Mouse (Mus musculus) frontal cortex, postnatal 25 days (tissue): ENCODE measurements around the gene Rnaseh2c.

Experiments used
- DNase-seq, 2 experiments: peaks; one replicate each; pipeline ENCODE4 v3.0.0; 2022; ENCODE audit warnings: low spot score in 2 of 2

Gene Rnaseh2c

GRCm38 (mm10) chr19:5575336-5575735 lies 26.3 kb upstream of the Rnaseh2c start:
- no peak for DNase-seq

GRCm38 (mm10) chr19:5579971-5580370 lies 21.7 kb upstream of the Rnaseh2c start:
- DNase-seq: no peak

DNA sequence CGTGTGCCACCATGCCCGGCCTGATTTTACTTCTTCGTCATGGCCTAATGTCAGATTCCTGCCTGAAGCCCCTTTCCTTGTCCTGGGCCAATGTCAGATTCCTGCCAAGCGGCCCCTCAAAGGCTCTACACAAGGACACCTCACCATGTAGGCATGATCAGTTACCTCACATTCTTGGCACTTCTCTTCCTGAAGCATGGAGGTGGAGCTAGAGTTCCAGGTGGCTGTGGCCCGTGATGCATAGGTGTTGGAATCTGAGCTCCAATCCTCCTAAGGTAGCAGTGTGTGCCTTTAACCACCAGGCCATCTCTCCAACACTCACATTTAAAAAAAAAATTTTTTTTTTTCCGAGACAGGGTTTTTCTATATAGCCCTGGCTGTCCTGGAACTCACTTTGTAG lies 20.9 kb upstream of the Rnaseh2c start:
- DNase-seq: no peak

GRCm38 (mm10) chr19:5581995-5582394 lies 19.7 kb upstream of the Rnaseh2c start:
- no peak for DNase-seq

DNA sequence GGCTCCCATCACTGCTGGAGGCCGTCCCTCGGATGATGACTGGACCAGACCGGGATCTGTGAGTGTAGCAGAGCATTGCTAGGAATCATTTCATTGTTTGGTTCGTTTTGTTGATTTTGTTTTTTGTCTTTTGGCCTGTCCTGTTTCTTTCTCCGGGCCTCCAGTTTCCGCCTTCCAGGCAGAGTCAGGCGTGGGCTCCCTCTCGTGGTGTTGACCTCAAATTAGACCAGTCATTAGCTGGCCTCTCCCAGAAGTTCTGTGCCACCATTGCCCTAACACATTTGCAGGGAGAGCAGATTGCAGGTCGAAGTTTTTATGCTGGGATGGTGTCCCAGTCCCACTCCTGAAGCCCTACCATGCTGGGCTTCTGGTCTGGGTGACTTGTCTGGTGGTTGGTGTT lies 12.5 kb upstream of the Rnaseh2c start:
- no peak for DNase-seq

- DNase-seq: no peak
Observed at GRCm38 (mm10) chr19:5591888-5592287, 9.8 kb upstream of the Rnaseh2c start.

GRCm38 (mm10) chr19:5599224-5599623 lies 2.4 kb upstream of the Rnaseh2c start:
- DNase-seq: no peak

GRCm38 (mm10) chr19:5603664-5604063 lies 2.0 kb downstream of the Rnaseh2c start:
- DNase-seq: no peak

- DNase-seq: no peak
Observed at GRCm38 (mm10) chr19:5605126-5605525, 3.5 kb downstream of the Rnaseh2c start.

DNA sequence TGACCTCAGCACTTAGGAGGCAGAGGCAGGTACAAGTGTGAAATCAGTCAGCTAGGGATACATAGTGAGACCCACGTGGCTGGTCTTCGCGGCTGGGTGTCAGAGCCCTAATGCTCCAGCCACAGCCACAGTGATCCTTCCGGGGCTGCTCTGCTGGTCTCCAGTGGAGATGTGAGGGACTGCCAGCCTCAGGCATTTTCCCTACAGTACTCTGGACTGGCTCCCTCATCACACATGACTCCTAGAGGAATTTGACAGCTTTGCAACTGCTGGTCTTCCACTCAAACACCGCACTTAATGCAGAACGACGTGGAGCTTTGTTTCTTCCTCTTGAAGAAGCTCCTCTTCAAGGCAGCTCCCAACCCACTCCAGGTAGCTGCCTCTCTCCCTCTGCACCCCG lies 4.5 kb downstream of the Rnaseh2c start:
- no peak for DNase-seq

DNA sequence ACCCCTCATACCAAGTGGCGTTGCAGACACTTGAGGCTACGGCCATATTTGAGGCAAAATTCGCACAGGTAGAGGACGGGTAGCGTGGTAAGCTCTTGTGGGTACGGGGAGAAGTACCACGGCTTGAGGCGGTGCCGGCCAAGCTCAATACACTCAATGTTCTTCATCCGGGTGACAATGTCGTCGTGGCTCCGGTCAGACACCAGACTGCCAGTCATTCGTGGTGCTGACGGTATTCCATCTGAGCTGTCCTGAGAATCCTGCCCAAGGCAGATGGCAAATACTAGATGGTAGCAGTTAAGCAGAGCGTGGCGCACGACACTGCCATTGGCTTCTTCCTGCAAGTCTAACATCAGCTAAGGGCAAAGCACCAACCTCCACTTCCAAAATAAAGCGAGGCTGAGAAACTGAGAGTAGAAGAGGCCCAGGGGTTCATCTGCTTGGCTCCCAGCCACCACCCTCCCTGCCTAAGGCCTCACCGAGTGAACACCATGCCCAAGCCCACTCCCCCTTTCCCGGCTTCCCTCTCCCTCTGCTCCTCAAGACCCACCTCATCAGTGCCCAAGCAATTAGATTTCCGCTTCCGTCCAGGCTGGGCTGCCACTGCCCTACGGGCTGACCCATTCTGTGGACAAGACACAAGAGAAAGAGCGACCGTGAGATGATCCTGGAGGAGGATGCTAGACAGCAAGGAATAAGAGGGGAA lies 6.2 kb downstream of the Rnaseh2c start:
- DNase-seq: no peak

GRCm38 (mm10) chr19:5608707-5609106 lies 7.0 kb downstream of the Rnaseh2c start:
- no peak for DNase-seq

GRCm38 (mm10) chr19:5609171-5609546 lies 7.5 kb downstream of the Rnaseh2c start:
- DNase-seq: peak in 1 of 2 experiments; percentile 5

GRCm38 (mm10) chr19:5609547-5610404 lies 8.1 kb downstream of the Rnaseh2c start, which contains the start of gene Kat5:
Gene Kat5, minus strand, starts transcription at chr19:5610237.
- peak; percentile 89 to 91 for DNase-seq

- DNase-seq: no peak
Observed at GRCm38 (mm10) chr19:5611973-5612372, 10.3 kb downstream of the Rnaseh2c start.

DNA sequence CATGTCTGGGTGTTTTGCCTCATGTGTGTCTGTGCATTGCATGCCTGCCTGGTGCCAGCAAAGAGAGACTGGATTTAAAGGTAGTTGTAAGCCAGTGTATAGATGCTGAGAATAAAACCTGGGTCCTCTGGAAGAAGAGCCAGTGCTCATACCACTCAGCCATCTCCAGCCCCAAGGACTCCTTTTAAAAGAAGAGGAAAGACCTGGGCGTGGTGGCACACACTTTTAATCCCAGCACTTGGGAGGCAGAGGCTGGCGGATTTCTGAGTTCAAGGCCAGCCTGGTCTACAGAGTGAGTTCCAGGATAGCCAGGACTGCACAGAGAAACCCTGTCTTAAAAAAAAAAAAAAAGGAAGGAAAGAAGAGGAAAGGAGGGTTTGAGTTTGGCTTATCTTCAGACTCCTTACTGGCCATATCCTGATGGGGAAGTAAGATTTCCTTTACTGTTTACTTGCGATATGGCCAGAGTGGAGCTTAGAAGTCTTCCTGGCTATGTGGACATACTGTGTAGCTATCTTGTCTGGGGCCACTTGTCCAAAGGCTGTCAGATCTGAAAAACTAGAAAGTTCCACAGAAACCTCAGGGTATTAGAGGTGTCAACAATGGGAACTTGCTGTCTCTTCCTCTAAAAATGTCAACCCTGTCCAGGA lies 11.2 kb downstream of the Rnaseh2c start:
- no peak for DNase-seq

DNA sequence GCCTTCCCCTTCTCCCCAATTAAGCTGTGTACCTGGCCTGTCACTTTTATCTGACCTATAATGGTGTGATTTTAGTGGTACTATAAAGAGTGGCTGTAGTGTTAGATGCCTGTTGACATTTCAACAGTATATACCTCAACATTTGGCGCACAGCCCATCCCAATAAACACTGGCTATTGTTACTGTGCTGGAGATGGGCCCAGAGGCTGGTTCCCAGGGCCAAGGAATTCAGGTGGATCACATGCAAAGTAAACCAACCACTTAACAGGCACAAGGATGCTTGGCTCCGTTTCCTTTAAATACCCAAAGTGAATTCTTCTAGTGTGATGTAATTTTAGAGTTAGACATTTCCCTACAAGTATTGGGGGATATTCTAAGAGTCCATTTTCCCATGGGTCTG lies 13.3 kb downstream of the Rnaseh2c start:
- no peak for DNase-seq

DNA sequence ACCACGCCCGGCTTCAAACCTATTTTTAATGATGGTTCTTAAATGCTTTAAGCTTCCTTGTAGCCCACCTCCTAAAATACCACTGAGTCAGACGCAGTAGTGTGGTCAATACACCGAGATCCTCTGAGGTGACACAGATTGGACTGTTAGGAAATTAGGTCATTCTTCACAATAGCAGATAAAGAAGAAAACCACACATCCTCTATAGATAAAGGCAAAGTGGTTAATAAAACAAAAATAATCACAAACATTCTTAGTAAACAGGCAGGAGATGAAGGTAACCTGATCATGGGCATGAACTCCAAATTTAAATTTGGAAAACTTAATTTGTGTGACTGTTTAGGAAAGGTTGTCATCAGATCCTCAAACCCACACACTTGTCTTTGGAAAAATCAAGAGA lies 18.3 kb downstream of the Rnaseh2c start:
- DNase-seq: no peak

- DNase-seq: no peak
Observed at GRCm38 (mm10) chr19:5621884-5622283, 20.2 kb downstream of the Rnaseh2c start.

DNA sequence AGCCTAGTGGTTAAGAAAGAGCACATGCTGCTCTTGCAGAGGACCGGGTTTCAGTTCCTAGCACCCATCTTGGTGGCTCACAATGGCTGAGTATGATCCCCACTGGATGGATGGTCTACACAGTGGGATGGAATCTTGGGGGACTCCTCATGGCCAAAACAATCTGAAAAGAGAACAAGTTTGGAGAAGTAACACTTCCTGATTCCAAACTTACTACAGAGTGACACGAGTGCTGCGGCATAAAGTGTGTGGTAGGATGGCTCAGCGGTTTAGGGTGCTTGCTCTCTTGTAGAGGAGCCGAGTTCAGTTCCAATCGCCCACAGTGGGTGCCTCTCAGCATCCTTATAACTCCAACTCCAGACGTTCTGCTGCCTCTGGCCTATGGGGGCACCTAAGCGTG lies 23.6 kb downstream of the Rnaseh2c start:
- no peak for DNase-seq

DNA sequence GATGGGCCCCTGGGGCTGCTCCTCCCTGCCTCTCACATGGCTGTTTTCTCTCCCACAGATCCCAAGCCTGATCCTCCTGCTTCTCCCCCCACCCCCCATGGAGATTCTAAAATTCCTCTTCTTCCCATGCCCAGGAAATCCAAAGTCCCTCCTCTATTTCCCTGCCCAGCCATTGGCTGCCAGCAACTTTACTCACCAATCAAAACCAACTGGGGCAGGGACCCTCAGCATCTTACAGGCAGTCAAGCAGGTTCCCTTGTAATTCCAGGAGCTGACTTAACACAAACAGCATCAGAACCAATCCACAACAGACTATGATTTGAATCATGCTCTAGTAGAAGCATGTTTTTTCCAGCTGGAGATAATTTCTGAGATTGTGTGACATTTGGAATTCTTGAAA lies 28.2 kb downstream of the Rnaseh2c start:
- no peak for DNase-seq

DNA sequence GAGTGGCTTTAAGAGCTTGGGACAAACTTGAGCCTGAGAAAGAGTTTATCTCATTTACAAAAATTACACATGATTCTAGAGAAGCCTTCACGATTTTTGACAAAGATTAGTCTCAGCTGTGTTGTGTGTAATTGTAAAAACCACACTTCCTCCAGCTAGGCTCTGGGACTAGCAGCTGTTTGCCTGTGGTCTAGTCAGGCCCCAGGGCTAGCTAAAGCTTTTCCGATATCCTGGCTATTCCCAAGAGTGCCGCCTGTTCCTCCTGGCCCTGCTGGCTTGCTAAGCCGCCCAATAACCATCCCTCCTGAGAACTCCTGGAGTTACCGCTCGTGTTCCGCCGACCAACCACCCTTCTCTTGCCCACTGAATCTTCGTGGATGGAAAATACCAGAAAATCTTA lies 30.4 kb downstream of the Rnaseh2c start:
- no peak for DNase-seq
